Mouse (Mus musculus) hindbrain, embryonic 15.5 days (tissue): Measurements from ENCODE around the gene Insig1. TPM values are rescaled to one million over a fixed set of nuclear protein-coding genes. Genes with fewer than 3 reads are reported as not detected.

ENCODE experiments used
- ATAC-seq: fragments of 200-750 bp; cut with Nextera tagmentation; 2 replicates; pipeline ENCODE4 v1.8.0; 2017; ENCODE audit warnings: low read depth, moderate number of reproducible peaks, moderate TSS enrichment; ENCODE audit not compliant: low FRiP score
- H3K27ac ChIP-seq: fragments of 300-500 bp; sonication (generic); replicated peaks from 2 replicates; pipeline ENCODE4 v1.5.1; 2015; ENCODE audit warnings: mild to moderate bottlenecking, inconsistent platforms
- H3K27me3 ChIP-seq: fragments of 300-500 bp; sonication (generic); 2 replicates; pipeline ENCODE4 v1.6.1; 2015; ENCODE audit warnings: control low read depth, inconsistent platforms
- H3K36me3 ChIP-seq: fragments of 300-500 bp; sonication (generic); 2 replicates; pipeline ENCODE4 v1.6.1; 2015; ENCODE audit warnings: control low read depth, inconsistent platforms
- H3K4me1 ChIP-seq: fragments of 300-500 bp; sonication (generic); replicated peaks from 2 replicates; pipeline ENCODE4 v1.6.1; 2015; ENCODE audit warnings: control low read depth, inconsistent platforms
- H3K4me2 ChIP-seq: fragments of 300-500 bp; sonication (generic); 2 replicates; pipeline ENCODE4 v1.6.1; 2015; ENCODE audit warnings: moderate library complexity, mild to moderate bottlenecking, inconsistent platforms
- H3K4me3 ChIP-seq: fragments of 300-500 bp; sonication (generic); 2 replicates; pipeline ENCODE4 v1.5.1; 2015; ENCODE audit warnings: mild to moderate bottlenecking, inconsistent platforms
- H3K9ac ChIP-seq: fragments of 300-500 bp; sonication (generic); 2 replicates; pipeline ENCODE4 v1.6.1; 2015; ENCODE audit warnings: inconsistent platforms
- H3K9me3 ChIP-seq: fragments of 300-500 bp; sonication (generic); 2 replicates; pipeline ENCODE4 v1.6.1; 2016; ENCODE audit warnings: control low read depth, inconsistent platforms
- WGBS: fragments of 180-500 bp; shearing (Covaris S2); methylation state at CpG from one replicate; pipeline ENCODE4 v1.1.7; 2015; 5-methylcytosine and 5-hydroxymethylcytosine counted together
- polyA plus RNA-seq: library from polyadenylated mRNA; unstranded; fragments of >200 nt; fragmentation: Nextera tagmentation; extraction: Ambion mirVana; gene quantifications from 2 replicates; pipeline ENCODE4 v1.2.1, GENCODE M21; 2015

Gene Insig1
- polyA plus RNA-seq, 1 experiment from 2014 or later: 80.5 TPM

- peaks cover 83% of the 10 kb centered on the region for H3K27me3 ChIP-seq
- H3K36me3 ChIP-seq: no peaks in the 10 kb centered on the region
- 6% methylated on average over 28 of the region's 28 CpGs for WGBS
- H3K4me3 ChIP-seq: no peak overlapping the region
- peak overlapping the region; percentile 11; the same call in 1 of the 2 replicates for H3K9ac ChIP-seq
- peaks cover 14% of the 10 kb centered on the region for H3K4me1 ChIP-seq
- no peaks in the 10 kb centered on the region for H3K9me3 ChIP-seq
- H3K4me2 ChIP-seq: peak overlapping the region; percentile 38
- 0 out of 2 replicates have a peak, but pooled peaks have one; percentile 49 for ATAC-seq
- H3K27ac ChIP-seq: peak overlapping the region; percentile 25; the same call in 1 of the 2 replicates
Measured at GRCm38 (mm10) chr5:28124321-28125230, 53.4 kb downstream of the Insig1 start.

Other genes with a start within 250 kb of the Insig1 start
- 1.5 and 1.6 TPM in 2 replicates for gene Htr5a, start 229.2 kb upstream of the Insig1 start, polyA plus RNA-seq
- 0.60 and 1.3 TPM in 2 replicates for gene En2, start 94.3 kb downstream of the Insig1 start, polyA plus RNA-seq
- 37.0 and 66.2 TPM in 2 replicates for gene Cnpy1, start 174.4 kb downstream of the Insig1 start, polyA plus RNA-seq
- 14.1 and 15.9 TPM in 2 replicates for gene Rbm33, start 245.8 kb downstream of the Insig1 start, polyA plus RNA-seq